Mouse (Mus musculus): ENCODE data around the gene Acp6.
"Not testable (repeated sequence)": the region's sequence is repeated elsewhere in the genome, so short reads cannot be mapped to it uniquely, and the experiment has no call there.

The Acp6 gene

GRCm38 (mm10) chr3:97158611-97159508, at the start of gene Acp6:
Gene Acp6, plus strand, starts transcription at chr3:97158777.
- DNase-seq (ENCODE audit: low spot score), result peak; percentile 90

- DNase-seq (ENCODE audit: low spot score), result no peak
Observed at GRCm38 (mm10) chr3:97117511-97117910, 41.1 kb upstream of the Acp6 start.

GRCm38 (mm10) chr3:97118313-97118712, 40.3 kb upstream of the Acp6 start:
- DNase-seq (ENCODE audit: low spot score), result no peak

- DNase-seq (ENCODE audit: low spot score), result no peak
Observed at GRCm38 (mm10) chr3:97124193-97124592, 34.4 kb upstream of the Acp6 start.

- DNase-seq (ENCODE audit: low spot score), result no peak
Observed at GRCm38 (mm10) chr3:97129410-97129809, 29.2 kb upstream of the Acp6 start.

DNA sequence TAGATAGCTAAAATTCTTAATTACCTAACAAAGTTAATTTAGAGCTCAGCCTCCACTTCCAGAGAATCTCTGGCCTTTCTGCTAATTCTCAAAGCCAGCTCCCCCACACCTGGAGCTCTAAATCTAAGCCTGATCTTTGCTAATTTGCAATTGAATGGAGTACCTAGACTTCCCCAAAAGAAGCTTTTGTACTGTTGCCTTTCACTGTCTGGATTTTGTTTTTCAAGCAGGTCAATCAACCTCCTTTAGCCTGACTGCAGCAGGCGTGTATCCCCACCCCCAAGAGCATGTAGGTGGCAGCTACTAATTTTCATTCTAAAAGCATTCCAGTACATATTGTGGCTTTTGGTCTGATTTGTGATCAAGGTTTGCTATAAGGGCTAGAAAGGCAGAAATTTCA, 20.9 kb upstream of the Acp6 start:
- DNase-seq (ENCODE audit: low spot score), result not testable (repeated sequence)

DNA sequence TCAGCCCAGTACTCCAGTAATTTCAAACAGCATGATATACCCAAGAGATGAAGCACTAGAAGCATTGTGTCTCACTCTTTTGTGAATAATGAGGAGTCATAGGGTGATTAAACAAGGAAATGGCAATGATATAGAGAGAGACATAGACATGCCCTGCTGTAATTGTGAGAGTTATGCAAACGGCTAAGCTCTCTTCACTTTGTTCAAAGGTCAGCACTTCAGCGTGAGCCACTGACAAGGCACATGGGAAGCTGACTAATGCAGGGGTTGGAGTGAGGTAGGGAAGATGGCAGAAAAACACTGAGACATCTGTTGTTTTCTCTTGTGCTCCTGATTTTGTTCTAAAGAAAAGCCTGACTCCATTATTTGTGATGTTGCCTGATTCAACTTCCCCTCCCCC, 7.5 kb upstream of the Acp6 start:
- no peak for DNase-seq (ENCODE audit: low spot score)

DNA sequence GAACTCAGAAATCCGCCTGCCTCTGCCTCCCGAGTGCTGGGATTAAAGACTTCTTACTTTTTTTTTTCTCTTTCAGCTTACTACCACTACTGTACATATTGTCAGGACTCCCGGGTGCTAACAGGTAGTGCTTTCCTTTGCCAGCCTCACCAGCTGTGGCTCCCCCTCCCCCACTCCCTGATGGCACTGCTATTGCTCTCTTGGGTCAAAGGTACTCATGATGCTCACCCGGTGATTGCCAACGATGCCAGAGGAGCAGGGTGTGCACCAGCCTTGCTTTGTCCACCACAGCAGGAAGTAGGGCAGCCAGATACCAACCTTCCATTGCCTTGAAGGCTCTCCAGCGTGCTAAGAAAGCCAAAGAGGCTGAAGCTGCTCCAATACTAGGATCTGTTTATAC, 2.1 kb upstream of the Acp6 start:
- no peak for DNase-seq (ENCODE audit: low spot score)

DNA sequence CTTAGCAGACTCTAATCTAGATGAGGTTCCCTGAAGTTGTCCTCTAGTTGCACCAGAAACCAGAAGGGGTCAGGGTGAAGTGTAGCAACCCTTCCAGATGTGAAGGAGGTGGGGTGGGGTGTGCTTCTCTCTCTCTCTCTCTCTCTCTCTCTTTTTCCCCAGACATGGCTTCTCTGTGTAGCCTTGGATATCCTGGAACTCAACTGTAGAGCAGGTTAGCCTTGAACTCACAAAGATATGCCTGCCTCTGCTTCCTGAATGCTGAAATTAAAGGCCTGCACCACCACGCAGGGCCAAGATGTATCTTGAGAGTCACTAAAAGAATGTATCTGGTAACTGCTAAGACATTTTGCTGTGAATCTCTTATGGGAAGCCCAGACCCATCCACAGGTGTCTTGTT, 1.3 kb upstream of the Acp6 start:
- no peak for DNase-seq (ENCODE audit: low spot score)

DNA sequence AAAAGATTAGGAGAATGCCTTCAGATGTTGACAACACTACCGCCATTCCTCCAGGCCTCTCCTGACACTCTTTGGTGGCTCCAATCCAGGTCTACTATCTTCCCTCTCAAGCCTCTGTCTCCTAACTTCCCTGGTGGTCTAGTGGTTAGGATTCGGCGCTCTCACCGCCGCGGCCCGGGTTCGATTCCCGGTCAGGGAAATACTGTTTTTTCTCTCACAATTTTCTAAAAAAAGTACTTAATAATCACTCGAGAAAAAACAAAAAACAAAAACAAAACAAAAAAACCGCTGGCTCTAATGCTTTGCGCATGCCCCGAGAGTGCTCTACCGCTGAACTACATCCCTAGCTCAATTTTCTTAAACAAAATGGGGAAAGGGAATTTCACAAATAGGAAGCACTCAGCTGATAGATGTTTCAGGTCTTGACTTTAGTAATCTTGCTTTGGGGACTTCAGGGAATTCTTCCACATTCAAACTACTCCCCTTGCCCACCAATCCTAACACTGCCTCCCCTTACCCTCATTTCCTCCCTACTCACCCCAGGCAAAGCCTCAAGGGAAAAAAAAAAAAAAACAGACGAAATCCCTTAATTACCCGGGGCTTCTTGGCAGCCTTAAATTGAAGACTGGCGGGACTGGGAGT, 498 bp upstream of the Acp6 start:
- peak; percentile 65 for DNase-seq (ENCODE audit: low spot score)

- no peak for DNase-seq (ENCODE audit: low spot score)
Observed at GRCm38 (mm10) chr3:97159509-97159850, 903 bp downstream of the Acp6 start.

- no peak for DNase-seq (ENCODE audit: low spot score)
Observed at GRCm38 (mm10) chr3:97159986-97160385, 1.4 kb downstream of the Acp6 start.

- DNase-seq (ENCODE audit: low spot score), result peak; percentile 13
Observed at GRCm38 (mm10) chr3:97160908-97161307, 2.3 kb downstream of the Acp6 start.

- no peak for DNase-seq (ENCODE audit: low spot score)
Observed at GRCm38 (mm10) chr3:97161773-97162172, 3.2 kb downstream of the Acp6 start.

- DNase-seq (ENCODE audit: low spot score), result no peak
Observed at GRCm38 (mm10) chr3:97164477-97164876, 5.9 kb downstream of the Acp6 start.

- DNase-seq (ENCODE audit: low spot score), result no peak
Observed at GRCm38 (mm10) chr3:97167126-97167525, 8.5 kb downstream of the Acp6 start.

- no peak for DNase-seq (ENCODE audit: low spot score)
Observed at GRCm38 (mm10) chr3:97171531-97171930, 13.0 kb downstream of the Acp6 start.

DNA sequence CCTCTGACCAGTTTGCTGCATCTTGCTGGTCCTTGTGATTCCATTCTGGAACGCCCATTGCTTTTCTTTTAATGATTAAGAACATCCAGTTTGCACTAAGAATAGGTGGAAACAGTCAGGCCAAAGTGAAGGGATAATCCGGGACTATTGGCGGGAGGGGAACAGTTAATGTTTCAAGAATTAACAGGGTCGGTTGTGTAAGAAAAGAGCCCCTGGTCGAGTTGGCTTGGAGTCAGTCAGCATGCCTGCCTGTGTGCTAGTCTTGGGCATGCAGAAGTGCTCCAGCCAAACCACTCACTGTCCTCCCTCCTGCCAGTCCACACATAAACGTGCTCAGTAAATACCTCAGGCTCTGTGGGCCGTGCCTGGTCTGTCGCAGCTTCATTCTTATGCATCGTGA, 13.7 kb downstream of the Acp6 start:
- DNase-seq (ENCODE audit: low spot score), result no peak

DNA sequence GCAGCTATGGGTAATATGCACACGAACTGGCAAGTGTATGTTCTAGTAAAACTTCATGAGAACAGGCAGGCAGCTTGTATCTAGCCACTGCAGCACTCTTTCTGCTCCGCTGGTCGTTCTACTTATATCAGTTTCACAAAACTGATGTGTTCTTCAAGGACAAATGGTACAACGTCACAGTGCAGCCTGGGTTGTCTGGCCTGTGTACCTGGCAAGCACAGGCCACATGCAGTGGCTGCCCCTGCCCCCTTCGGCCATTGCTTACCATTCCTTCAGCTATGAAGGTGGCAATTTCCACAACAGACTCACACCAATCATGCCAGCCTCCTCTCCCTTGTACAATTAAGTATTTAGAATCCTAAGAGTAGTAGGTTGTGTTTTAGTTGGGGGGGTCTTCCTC, 14.1 kb downstream of the Acp6 start:
- no peak for DNase-seq (ENCODE audit: low spot score)

GRCm38 (mm10) chr3:97178885-97179284, 20.3 kb downstream of the Acp6 start:
- no peak for DNase-seq (ENCODE audit: low spot score)

DNA sequence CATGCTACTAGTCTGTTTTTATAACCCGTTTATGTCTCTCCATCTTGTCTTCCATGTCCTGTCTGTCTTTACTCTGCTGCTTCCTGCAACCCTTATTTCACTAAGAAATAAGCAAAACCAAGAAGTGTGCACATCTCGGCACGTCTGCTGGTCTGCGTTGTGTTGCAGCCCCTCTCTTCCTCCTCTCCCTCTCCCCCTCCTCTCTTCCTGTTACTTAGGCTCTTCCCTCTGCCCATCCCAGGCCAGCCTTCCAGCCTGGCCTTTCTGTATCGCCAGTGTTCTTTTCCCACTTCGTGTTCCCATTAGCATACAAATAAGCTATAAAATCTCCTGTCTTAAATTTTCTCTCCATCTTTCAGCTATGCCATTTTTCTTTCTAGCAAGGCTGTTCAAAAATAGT, 21.9 kb downstream of the Acp6 start:
- no peak for DNase-seq (ENCODE audit: low spot score)

DNA sequence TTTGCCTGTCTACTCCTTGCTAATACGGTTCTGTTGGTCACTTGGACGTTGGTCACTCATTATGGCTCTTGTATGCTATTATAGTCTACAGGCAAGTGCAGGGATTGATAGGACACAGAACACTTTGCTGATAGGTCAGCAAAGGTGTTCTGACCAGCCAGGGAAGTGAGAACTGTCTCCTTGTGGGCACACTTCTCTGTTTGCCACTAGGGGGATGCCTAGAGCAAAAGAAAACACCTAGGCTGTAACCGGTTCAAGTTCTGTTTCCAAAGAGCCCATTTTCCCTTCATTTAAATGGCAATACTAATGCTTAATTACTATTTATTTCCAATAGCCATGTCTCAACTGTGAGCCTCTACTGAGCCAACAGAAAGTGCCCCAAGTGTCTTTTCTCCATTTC, 25.2 kb downstream of the Acp6 start:
- no peak for DNase-seq (ENCODE audit: low spot score)

DNA sequence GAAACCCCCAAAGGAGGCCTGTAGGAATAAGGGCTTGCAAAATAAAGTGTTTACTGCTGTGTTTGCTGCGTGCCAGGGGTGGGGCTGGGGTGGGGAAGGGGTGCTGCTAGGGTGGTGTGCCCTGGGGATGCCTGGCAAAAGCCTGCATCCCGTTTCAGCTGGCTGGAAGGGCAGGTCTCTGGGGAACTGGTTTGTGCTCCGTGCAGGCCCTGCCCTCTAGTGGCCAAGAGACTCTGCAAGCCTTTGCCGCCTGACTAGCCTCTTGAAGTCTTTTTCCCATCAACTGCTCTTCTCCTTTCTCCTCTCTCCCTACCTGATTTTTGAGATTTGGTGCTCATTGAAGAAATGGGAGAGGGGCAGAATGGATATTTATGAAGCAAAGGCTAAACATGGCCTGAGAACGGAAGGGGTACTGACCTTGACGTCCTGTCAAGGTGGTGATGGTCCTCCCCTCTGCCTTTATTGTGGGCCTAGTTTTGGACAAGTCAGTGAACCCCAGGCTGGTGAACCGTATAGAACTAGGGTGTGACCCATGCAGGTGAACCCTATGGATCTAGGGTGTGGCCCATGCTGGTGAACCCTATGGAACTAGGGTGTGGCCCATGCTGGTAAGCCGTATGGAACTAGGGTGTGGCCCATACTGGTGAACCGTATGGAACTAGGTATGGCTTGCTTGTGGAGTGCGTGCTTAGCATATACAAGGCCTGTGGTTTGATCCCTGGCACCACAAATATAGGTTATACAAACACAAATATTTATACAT, 26.7 kb downstream of the Acp6 start:
- peak; percentile 42 for DNase-seq (ENCODE audit: low spot score)

Measured in ovary, adult 18-20 months (tissue).